In genomic region chr9:59760515-59760914, GRCm38 (mm10) we compare ENCODE assay signal across 12 mouse cellular contexts. TPM values are rescaled to one million over a fixed set of nuclear protein-coding genes. Genes with fewer than 3 reads are reported as not detected.
DNase-seq lines count a peak whose midpoint lies in the region; ATAC-seq and TF ChIP-seq lines count a peak whose summit lies in the region.
"Had no signal": no experiment of that assay in that cellular context is flagged by ENCODE, and none has a peak within 500 bp of the region (broad histone marks: within the 10 kb centered on the region; RNA-seq: fewer than 3 reads in every experiment).

No protein-coding gene starts in this region.

- no peaks in the 10 kb centered on the region for H3K36me3 ChIP-seq in intestine, postnatal 0 days (ENCODE audit: control insufficient read depth, insufficient read depth)
- H3K36me3 ChIP-seq in intestine, embryonic 15.5 days = no peaks in the 10 kb centered on the region
- no peaks in the 10 kb centered on the region for H3K36me3 ChIP-seq in stomach, postnatal 0 days (ENCODE audit: control insufficient read depth, insufficient read depth, low read length)
- no peaks in the 10 kb centered on the region for H3K36me3 ChIP-seq in midbrain, embryonic 15.5 days (replicated peaks)

- H3K9ac ChIP-seq in intestine, postnatal 0 days (ENCODE audit: low read depth, low read length) = no peak overlapping the region
- no peak overlapping the region for H3K9ac ChIP-seq in intestine, embryonic 15.5 days
- no peak overlapping the region for H3K9ac ChIP-seq in stomach, postnatal 0 days (ENCODE audit: low read length)
- no peak overlapping the region for H3K9ac ChIP-seq in midbrain, embryonic 15.5 days

- TF ChIP-seq CTCF in intestine, postnatal 0 days (IDR thresholded peaks at IDR 0.05; ENCODE audit: low read depth) = peak; percentile 55
- TF ChIP-seq CTCF in stomach, postnatal 0 days (IDR thresholded peaks at IDR 0.05; ENCODE audit: low read depth) = peak; percentile 64

- ATAC-seq in intestine, postnatal 0 days = no peak
- ATAC-seq in intestine, embryonic 15.5 days = no peak
- ATAC-seq in common myeloid progenitor, adult 5-6 weeks (replicated peaks; ENCODE audit: low read depth, poor library complexity, severe bottlenecking) = 0 out of 2 replicates have a peak, but pooled peaks have one; percentile 36
- ATAC-seq in stomach, postnatal 0 days (ENCODE audit: low FRiP score, low TSS enrichment) = no peak
- no peak for ATAC-seq in midbrain, embryonic 15.5 days (replicated peaks)
- ATAC-seq: forebrain, embryonic 16.5 days; hindbrain, embryonic 16.5 days had no signal

- H3K27ac ChIP-seq in intestine, postnatal 0 days (ENCODE audit: low read depth, low read length) = no peak overlapping the region
- H3K27ac ChIP-seq in intestine, embryonic 15.5 days = no peak overlapping the region
- no peak overlapping the region for H3K27ac ChIP-seq in stomach, postnatal 0 days (replicated peaks)
- H3K27ac ChIP-seq in midbrain, embryonic 15.5 days = no peak overlapping the region

- H3K4me2 ChIP-seq in intestine, postnatal 0 days (replicated peaks; ENCODE audit: low read depth) = no peak overlapping the region
- H3K4me2 ChIP-seq in intestine, embryonic 15.5 days (replicated peaks) = no peak overlapping the region
- no peak overlapping the region for H3K4me2 ChIP-seq in stomach, postnatal 0 days (replicated peaks; ENCODE audit: low read depth)
- no peak overlapping the region for H3K4me2 ChIP-seq in midbrain, embryonic 15.5 days
- H3K4me2 ChIP-seq: heart, embryonic 11.5 days had no signal

- no peaks in the 10 kb centered on the region for H3K27me3 ChIP-seq in intestine, postnatal 0 days (replicated peaks; ENCODE audit: control insufficient read depth, insufficient read depth, low read length)
- H3K27me3 ChIP-seq in intestine, embryonic 15.5 days (replicated peaks) = no peaks in the 10 kb centered on the region
- H3K27me3 ChIP-seq in stomach, postnatal 0 days (ENCODE audit: control insufficient read depth, insufficient read depth, low read length) = no peaks in the 10 kb centered on the region
- no peaks in the 10 kb centered on the region for H3K27me3 ChIP-seq in midbrain, embryonic 15.5 days (replicated peaks)

- TF ChIP-seq EP300 in stomach, postnatal 0 days (optimal IDR thresholded peaks at IDR 0.05) = no peak

- DNase-seq in thymus, postnatal 14 days = peak; percentile 5
- no peak for DNase-seq in thymus, postnatal 36 days
- no peak for DNase-seq in stomach, postnatal 0 days (ENCODE audit: low spot score)
- no peak for DNase-seq in urinary bladder, postnatal 36 days (ENCODE audit: low spot score in 2 of 2)
- DNase-seq: thymus, adult 2 months had no signal

- no peak overlapping the region for H3K4me3 ChIP-seq in intestine, postnatal 0 days (ENCODE audit: low read depth, low read length)
- H3K4me3 ChIP-seq in intestine, embryonic 15.5 days (replicated peaks) = no peak overlapping the region
- no peak overlapping the region for H3K4me3 ChIP-seq in stomach, postnatal 0 days (ENCODE audit: low read depth, low read length)
- H3K4me3 ChIP-seq in midbrain, embryonic 15.5 days = no peak overlapping the region

- H3K9me3 ChIP-seq in intestine, postnatal 0 days (ENCODE audit: control insufficient read depth) = no peaks in the 10 kb centered on the region
- H3K9me3 ChIP-seq in intestine, embryonic 15.5 days = no peaks in the 10 kb centered on the region
- H3K9me3 ChIP-seq in stomach, postnatal 0 days (ENCODE audit: control insufficient read depth, low read length) = no peaks in the 10 kb centered on the region
- no peaks in the 10 kb centered on the region for H3K9me3 ChIP-seq in midbrain, embryonic 15.5 days

- WGBS in intestine, postnatal 0 days = 70% methylated on average over 3 of the region's 3 CpGs
- WGBS in intestine, embryonic 15.5 days = 76% methylated on average over 3 of the region's 3 CpGs
- 65% methylated on average over 3 of the region's 3 CpGs for WGBS in stomach, postnatal 0 days
- 89% methylated on average over 3 of the region's 3 CpGs for WGBS in midbrain, embryonic 15.5 days

- no peaks in the 10 kb centered on the region for H3K4me1 ChIP-seq in intestine, postnatal 0 days (replicated peaks; ENCODE audit: control insufficient read depth, insufficient read depth, low read length)
- H3K4me1 ChIP-seq in intestine, embryonic 15.5 days (replicated peaks) = no peaks in the 10 kb centered on the region
- no peaks in the 10 kb centered on the region for H3K4me1 ChIP-seq in stomach, postnatal 0 days (replicated peaks; ENCODE audit: control insufficient read depth, insufficient read depth)
- H3K4me1 ChIP-seq in midbrain, embryonic 15.5 days = no peaks in the 10 kb centered on the region

RNA-seq across cellular contexts. Expression of gene Myo9a, which starts 9.8 kb away (rescaled TPM):
- 12.2 and 14.4 TPM in 2 replicates for polyA plus RNA-seq in intestine, postnatal 0 days (2015; fragmentation: Nextera tagmentation; extraction: Ambion mirVana)
- 9.5 and 14.0 TPM in 2 replicates for polyA plus RNA-seq in intestine, embryonic 15.5 days (2015; fragmentation: Nextera tagmentation; extraction: Ambion mirVana)
- 19.3 and 45.7 TPM in 2 replicates for total RNA-seq in common myeloid progenitor, adult 5-6 weeks (2017)
- polyA plus RNA-seq in stomach, postnatal 0 days (2015; fragmentation: Nextera tagmentation; extraction: Ambion mirVana) = 3.8 and 4.0 TPM in 2 replicates
- polyA plus RNA-seq in midbrain, embryonic 15.5 days (2015; fragmentation: Nextera tagmentation; extraction: Ambion mirVana) = 28.1 and 28.2 TPM in 2 replicates

RNA-seq across cellular contexts. Expression of gene Senp8, which starts 10.0 kb away (rescaled TPM):
- 3.8 and 4.1 TPM in 2 replicates for polyA plus RNA-seq in intestine, postnatal 0 days (2015; fragmentation: Nextera tagmentation; extraction: Ambion mirVana)
- 11.2 and 12.0 TPM in 2 replicates for polyA plus RNA-seq in intestine, embryonic 15.5 days (2015; fragmentation: Nextera tagmentation; extraction: Ambion mirVana)
- total RNA-seq in common myeloid progenitor, adult 5-6 weeks (2017) = 4.3 and 7.4 TPM in 2 replicates
- 4.2 and 4.3 TPM in 2 replicates for polyA plus RNA-seq in stomach, postnatal 0 days (2015; fragmentation: Nextera tagmentation; extraction: Ambion mirVana)
- 11.1 and 14.0 TPM in 2 replicates for polyA plus RNA-seq in midbrain, embryonic 15.5 days (2015; fragmentation: Nextera tagmentation; extraction: Ambion mirVana)
